Mouse (Mus musculus) kidney, adult 2 months (tissue): ENCODE measurements around the gene Jpt1.

Experiments used
- CTCF ChIP-seq: fragments of 200-500 bp; conservative IDR thresholded peaks from 2 replicates; pipeline ENCODE4 v1.5.1; 2011; ENCODE audit warnings: low read depth, mild to moderate bottlenecking, control low read depth, low read length, moderate library complexity, mixed read lengths; ENCODE audit not compliant: insufficient read depth, insufficient read length
- POLR2A ChIP-seq: fragments of 200-500 bp; IDR thresholded peaks from one replicate; pipeline ENCODE4 v1.6.1; 2011; ENCODE audit warnings: low read depth, low read length, control low read depth

- TF ChIP-seq CTCF (no peak), POLR2A (no peak)
Measured at GRCm38 (mm10) chr11:115513271-115514237, 633 bp downstream of the Jpt1 start.
